In the genomic region with DNA sequence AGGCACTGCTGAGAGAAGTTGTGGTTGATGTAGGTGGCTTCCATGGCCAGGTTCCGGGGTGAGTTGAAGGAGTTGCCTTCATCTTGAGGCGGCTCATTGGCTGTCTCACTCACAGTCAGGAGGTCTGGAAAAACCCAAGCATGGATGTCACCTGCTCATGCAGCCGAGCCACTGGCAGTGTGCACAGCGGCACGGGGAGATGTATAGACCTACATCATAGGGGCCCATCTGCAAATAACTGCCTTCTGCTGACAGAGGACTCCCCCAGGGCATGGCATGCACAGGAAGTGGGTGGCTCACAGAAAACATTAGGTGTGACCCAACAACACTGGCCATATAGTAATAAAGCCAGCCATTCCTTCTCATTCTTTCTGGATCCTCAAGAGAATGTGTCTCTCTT, we compare ENCODE assay signal across 15 mouse cellular contexts.
"Had no signal": no experiment of that assay in that cellular context is flagged by ENCODE, and none has a peak within 500 bp of the region (broad histone marks: within the 10 kb centered on the region; RNA-seq: fewer than 3 reads in every experiment).

No protein-coding gene starts in this region.

- H3K27me3 ChIP-seq: neural tube, embryonic 15.5 days; stomach, embryonic 15.5 days had no signal

- H3K4me3 ChIP-seq: neural tube, embryonic 15.5 days; stomach, embryonic 15.5 days had no signal

- H3K4me2 ChIP-seq: neural tube, embryonic 15.5 days; stomach, embryonic 15.5 days had no signal

- H3K9me3 ChIP-seq: neural tube, embryonic 15.5 days; stomach, embryonic 15.5 days had no signal

- H3K9ac ChIP-seq: neural tube, embryonic 15.5 days; stomach, embryonic 15.5 days had no signal

- H3K4me1 ChIP-seq: stomach, embryonic 15.5 days had no signal

- DNase-seq: retina, postnatal 1 day; right cerebral cortex, adult 18-20 months; right cerebral cortex, postnatal 14 days; right cerebral cortex, postnatal 25 days; right cerebral cortex, postnatal 4 days; spleen, adult 18-20 months; thymus, adult 18-20 months; thymus, adult 2 months; thymus, postnatal 14 days; thymus, postnatal 25 days; thymus, postnatal 36 days; thymus, postnatal 4 days had no signal

- H3K27ac ChIP-seq: neural tube, embryonic 15.5 days; stomach, embryonic 15.5 days; stomach, postnatal 0 days had no signal
